Mouse (Mus musculus) liver, embryonic 14.5 days (tissue): Measurements from ENCODE around the gene Yipf3.

ENCODE experiments used
- CTCF ChIP-seq: IDR thresholded peaks from 2 replicates; pipeline ENCODE4 v1.5.1; 2016; ENCODE audit warnings: antibody characterized with exemption, low read depth, control low read depth
- EP300 ChIP-seq: IDR thresholded peaks from 2 replicates; pipeline ENCODE4 v1.6.1; 2016; ENCODE audit warnings: antibody characterized with exemption, low read depth

DNA sequence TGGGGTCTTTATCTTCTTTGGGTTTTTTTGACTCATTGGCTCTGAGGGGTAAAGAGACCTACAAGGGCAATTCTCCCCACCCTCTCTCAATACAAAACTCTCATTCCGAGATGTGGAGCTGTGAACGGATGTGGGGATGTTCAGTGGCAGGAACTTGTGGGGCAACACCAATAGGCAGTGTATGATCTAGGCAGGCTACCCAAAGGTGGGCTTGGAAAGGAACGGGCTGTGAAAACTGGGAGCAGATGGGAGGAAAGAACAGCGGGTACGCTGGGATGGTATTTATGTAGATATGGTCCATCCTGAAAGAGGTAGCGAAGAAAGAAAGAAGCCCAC lies 49.1 kb downstream of the Yipf3 start:
- no peak for TF ChIP-seq CTCF
- no peak for TF ChIP-seq EP300
